Mouse (Mus musculus) limb, embryonic 12.5 days (tissue): ENCODE measurements around the gene Plcb4. TPM values are rescaled to one million over a fixed set of nuclear protein-coding genes. Genes with fewer than 3 reads are reported as not detected.

Experiments used
- ATAC-seq: fragments of 200-750 bp; cut with Nextera tagmentation; 2 replicates; pipeline ENCODE4 v1.8.0; 2017; ENCODE audit warnings: low read depth, moderate TSS enrichment; ENCODE audit not compliant: insufficient number of reproducible peaks, insufficient read depth, low FRiP score, low TSS enrichment
- H3K27ac ChIP-seq: fragments of 300-500 bp; sonication (generic); 2 replicates; pipeline ENCODE4 v1.5.1; 2016; ENCODE audit warnings: mild to moderate bottlenecking, moderate library complexity
- H3K27me3 ChIP-seq: fragments of 300-500 bp; sonication (generic); 2 replicates; pipeline ENCODE4 v1.6.1; 2016; ENCODE audit warnings: mild to moderate bottlenecking, moderate library complexity
- H3K36me3 ChIP-seq: fragments of 300-500 bp; sonication (generic); 2 replicates; pipeline ENCODE4 v1.6.1; 2016; ENCODE audit warnings: mild to moderate bottlenecking, moderate library complexity
- H3K4me1 ChIP-seq: fragments of 300-500 bp; sonication (generic); replicated peaks from 2 replicates; pipeline ENCODE4 v1.6.1; 2016
- H3K4me2 ChIP-seq: fragments of 300-500 bp; sonication (generic); 2 replicates; pipeline ENCODE4 v1.6.1; 2016; ENCODE audit warnings: mild to moderate bottlenecking, moderate library complexity
- H3K4me3 ChIP-seq: fragments of 300-500 bp; sonication (generic); replicated peaks from 2 replicates; pipeline ENCODE4 v1.5.1; 2016; ENCODE audit warnings: mild to moderate bottlenecking
- H3K9ac ChIP-seq: fragments of 300-500 bp; sonication (generic); replicated peaks from 2 replicates; pipeline ENCODE4 v1.6.1; 2016; ENCODE audit warnings: mild to moderate bottlenecking, moderate library complexity
- H3K9me3 ChIP-seq: fragments of 300-500 bp; sonication (generic); 2 replicates; pipeline ENCODE4 v1.6.1; 2016; ENCODE audit warnings: mild to moderate bottlenecking, moderate library complexity
- WGBS: fragments of 180-500 bp; shearing (Covaris S2); methylation state at CpG from one replicate; pipeline ENCODE4 v1.1.7; 2016; 5-methylcytosine and 5-hydroxymethylcytosine counted together
- polyA plus RNA-seq: library from polyadenylated mRNA; unstranded; fragments of >200 nt; fragmentation: Nextera tagmentation; extraction: Ambion mirVana; gene quantifications from 2 replicates; pipeline ENCODE4 v1.2.1, GENCODE M21; 2016

The Plcb4 gene
- polyA plus RNA-seq, 1 experiment from 2014 or later, result 19.7 TPM

DNA sequence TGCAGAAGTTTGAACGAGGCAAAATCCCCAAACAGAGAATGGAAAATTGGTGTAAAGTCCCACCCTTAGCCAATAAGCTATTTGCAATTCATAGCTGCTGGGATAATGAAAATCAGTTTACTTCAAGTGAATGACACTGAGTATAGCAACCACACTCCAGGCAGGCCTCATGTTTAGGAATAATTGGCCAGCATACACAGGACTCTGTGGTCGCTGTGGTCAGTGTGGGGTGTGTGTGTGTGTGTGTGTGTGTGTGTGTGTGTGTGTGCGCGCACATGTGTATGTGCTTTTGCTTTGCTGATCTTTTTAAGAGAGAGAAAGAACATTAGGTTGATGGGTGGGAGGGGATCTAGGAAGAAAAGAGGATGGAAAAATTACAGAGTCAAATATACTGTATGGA lies 134.1 kb downstream of the Plcb4 start:
- Histone ChIP-seq H3K4me2 (no peak overlapping the region), H3K9ac (no peak overlapping the region), H3K27ac (no peak overlapping the region), H3K36me3 (no peaks in the 10 kb centered on the region), H3K4me3 (no peak overlapping the region), H3K9me3 (no peaks in the 10 kb centered on the region), H3K27me3 (no peaks in the 10 kb centered on the region), H3K4me1 (peaks cover 3% of the 10 kb centered on the region)
- no peak for ATAC-seq
- 84% methylated on average over 4 of the region's 4 CpGs for WGBS

DNA sequence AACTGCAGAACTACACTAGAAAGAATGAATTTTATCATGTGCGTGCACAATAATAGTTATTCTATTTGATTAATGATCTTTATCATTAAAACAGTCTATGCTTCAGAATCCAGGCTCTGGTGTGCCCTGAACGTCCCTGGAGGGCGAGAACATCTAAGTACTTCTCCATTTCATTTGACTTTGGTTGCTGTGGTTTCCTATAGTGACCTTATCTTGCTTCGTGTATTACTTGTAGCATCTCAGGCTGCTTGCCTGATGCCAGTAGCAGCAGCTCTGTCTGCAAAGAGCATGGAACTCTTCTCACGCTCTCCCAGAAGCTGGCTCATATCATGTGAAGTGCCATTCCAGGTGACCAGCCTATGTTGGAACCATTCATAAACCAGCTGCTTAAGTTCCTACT lies 137.9 kb downstream of the Plcb4 start:
- ATAC-seq, result no peak
- Histone ChIP-seq H3K9ac (no peak overlapping the region), H3K4me3 (no peak overlapping the region), H3K9me3 (no peaks in the 10 kb centered on the region), H3K36me3 (no peaks in the 10 kb centered on the region), H3K4me1 (peaks cover 10% of the 10 kb centered on the region), H3K27ac (no peak overlapping the region), H3K27me3 (no peaks in the 10 kb centered on the region), H3K4me2 (no peak overlapping the region)
- 87% methylated on average over 5 of the region's 5 CpGs for WGBS

DNA sequence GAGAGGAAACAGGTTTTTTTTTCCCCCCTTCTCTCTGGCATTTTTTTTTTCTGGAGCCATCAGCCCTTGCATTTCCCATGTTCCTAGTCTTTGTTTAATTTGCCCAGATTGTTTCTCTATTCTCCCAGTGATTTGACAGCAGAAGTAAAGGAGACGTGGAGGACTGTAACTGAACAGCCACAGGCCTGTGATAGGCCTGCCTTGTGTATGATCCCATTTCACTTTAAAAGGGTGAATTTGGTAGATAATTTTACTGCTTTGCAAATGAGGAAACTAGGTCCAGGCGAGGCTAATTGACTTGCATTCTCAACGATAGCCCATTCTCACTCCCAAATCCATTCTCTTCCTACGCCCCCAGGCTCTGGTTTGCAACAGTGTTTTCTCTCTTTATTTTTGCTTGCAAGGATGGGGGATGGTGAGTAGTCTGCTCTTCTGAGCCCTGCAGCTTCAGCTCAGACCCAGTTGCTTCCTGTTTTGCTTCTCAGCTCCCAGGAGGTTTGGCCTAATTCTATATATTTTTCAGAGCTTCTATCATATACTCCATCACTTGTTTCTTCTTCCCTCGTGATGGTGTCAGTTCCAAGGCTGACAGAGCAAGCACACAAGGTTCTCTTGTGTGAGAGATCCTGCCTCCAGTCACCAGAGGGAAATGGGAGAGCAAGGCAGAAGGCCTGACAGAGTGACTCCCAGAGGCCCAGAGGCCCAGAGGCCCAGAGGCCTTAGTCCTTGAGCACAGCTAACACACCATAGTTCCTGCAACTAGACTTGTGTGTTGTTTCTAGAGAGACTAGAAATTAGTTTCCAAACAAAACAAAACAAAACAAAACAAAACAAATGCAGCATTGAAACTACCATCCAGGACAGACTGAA lies 139.1 kb downstream of the Plcb4 start:
- H3K4me2 ChIP-seq, result no peak overlapping the region
- WGBS, result 23% methylated on average over 5 of the region's 5 CpGs
- H3K9me3 ChIP-seq, result no peaks in the 10 kb centered on the region
- peak overlapping the region; percentile 54; the same call in 1 of the 2 replicates for H3K27ac ChIP-seq
- H3K36me3 ChIP-seq, result no peaks in the 10 kb centered on the region
- peaks cover 10% of the 10 kb centered on the region for H3K4me1 ChIP-seq
- H3K4me3 ChIP-seq, result no peak overlapping the region
- no peaks in the 10 kb centered on the region for H3K27me3 ChIP-seq
- H3K9ac ChIP-seq, result no peak overlapping the region
- ATAC-seq, result no peak

DNA sequence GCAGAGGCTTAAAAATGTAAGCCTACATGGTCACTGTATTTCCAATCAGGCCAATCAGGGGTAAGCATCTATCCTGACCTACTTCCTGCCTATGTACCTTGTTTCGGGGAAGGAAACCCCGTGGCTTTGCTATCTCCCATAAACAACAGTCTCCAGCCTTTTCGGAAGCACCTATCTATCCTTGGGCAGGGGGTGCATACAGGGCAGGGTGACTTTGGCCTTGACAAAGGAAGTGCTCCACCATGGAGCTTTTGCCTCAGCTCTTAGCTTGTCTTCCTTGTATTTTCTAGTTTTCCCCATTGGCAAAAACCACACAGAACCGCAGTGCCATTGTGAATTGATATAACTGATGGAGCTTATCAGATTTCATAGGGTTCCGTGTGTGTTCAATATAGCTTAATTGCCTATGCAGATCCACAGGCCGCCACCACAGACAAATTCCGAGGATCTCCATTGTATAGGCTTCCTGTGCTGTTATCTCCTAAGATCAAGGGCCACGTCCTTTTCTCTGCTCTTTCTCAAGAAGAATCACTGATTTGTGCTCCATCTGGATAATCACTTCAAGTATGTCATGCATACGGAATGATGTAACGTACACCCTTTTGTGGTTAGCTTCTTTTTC lies 140.4 kb downstream of the Plcb4 start:
- no peaks in the 10 kb centered on the region for H3K36me3 ChIP-seq
- no peak overlapping the region for H3K27ac ChIP-seq
- no peaks in the 10 kb centered on the region for H3K9me3 ChIP-seq
- WGBS, result 83% methylated on average over 10 of the region's 10 CpGs
- no peak overlapping the region for H3K4me3 ChIP-seq
- H3K27me3 ChIP-seq, result no peaks in the 10 kb centered on the region
- H3K4me1 ChIP-seq, result peaks cover 10% of the 10 kb centered on the region
- ATAC-seq, result no peak
- no peak overlapping the region for H3K9ac ChIP-seq
- H3K4me2 ChIP-seq, result no peak overlapping the region

DNA sequence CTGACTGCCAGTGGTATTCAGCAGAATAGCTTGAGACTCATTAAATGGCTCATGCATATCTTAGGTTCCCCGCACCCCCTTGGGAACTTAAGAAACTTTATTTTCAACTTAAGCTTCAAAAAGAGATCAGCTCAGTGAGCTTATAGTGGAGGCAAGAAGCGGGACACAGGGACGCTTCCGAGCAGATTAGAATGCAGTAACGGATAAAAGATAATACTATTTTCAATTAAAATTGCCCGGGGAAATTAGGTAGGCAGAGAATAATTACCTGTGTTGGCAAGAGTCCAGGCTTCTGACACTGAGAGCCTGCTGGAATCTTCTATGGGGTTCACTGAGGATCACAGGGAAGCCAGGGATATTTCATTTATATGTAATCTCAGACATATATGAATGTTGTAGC lies 141.6 kb downstream of the Plcb4 start:
- Histone ChIP-seq H3K27me3 (no peaks in the 10 kb centered on the region), H3K9me3 (no peaks in the 10 kb centered on the region), H3K36me3 (no peaks in the 10 kb centered on the region), H3K4me2 (no peak overlapping the region), H3K4me3 (no peak overlapping the region), H3K27ac (no peak overlapping the region), H3K9ac (no peak overlapping the region), H3K4me1 (peaks cover 10% of the 10 kb centered on the region)
- whole genome bisulfite sequencing, result 86% methylated on average over 6 of the region's 6 CpGs
- ATAC-seq, result no peak

DNA sequence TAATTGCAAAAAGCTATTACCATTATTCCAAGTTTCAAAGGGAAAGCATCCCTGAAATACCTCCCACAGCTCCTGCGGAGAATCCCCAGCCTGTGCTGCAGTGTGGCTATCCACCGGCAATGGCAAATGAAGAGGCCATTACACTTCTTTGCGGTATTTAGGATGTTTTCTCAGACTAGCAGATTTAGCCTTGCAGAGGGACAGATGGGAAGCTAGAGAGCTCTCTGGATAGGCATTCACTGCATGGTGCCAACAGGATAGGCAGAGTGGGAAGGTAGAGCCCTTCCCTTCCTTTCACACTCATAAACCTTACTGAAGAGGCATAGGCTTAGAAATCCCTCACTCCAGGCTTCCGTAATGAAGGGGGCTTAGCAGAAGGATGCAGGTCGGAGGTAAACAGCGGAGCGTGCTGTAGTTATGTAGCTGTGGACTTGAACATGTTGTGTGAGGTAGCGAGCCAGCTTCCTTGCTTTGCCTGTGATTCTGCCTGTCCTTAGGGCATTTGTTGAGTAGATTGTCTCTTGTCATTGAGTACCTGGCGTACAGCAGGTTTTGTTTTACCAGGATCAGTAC lies 144.2 kb downstream of the Plcb4 start:
- Histone ChIP-seq H3K4me1 (peaks cover 6% of the 10 kb centered on the region), H3K4me2 (no peak overlapping the region), H3K27me3 (no peaks in the 10 kb centered on the region), H3K4me3 (no peak overlapping the region), H3K36me3 (no peaks in the 10 kb centered on the region), H3K27ac (no peak overlapping the region), H3K9me3 (no peaks in the 10 kb centered on the region), H3K9ac (no peak overlapping the region)
- ATAC-seq, result no peak
- 72% methylated on average over 9 of the region's 9 CpGs for whole genome bisulfite sequencing

DNA sequence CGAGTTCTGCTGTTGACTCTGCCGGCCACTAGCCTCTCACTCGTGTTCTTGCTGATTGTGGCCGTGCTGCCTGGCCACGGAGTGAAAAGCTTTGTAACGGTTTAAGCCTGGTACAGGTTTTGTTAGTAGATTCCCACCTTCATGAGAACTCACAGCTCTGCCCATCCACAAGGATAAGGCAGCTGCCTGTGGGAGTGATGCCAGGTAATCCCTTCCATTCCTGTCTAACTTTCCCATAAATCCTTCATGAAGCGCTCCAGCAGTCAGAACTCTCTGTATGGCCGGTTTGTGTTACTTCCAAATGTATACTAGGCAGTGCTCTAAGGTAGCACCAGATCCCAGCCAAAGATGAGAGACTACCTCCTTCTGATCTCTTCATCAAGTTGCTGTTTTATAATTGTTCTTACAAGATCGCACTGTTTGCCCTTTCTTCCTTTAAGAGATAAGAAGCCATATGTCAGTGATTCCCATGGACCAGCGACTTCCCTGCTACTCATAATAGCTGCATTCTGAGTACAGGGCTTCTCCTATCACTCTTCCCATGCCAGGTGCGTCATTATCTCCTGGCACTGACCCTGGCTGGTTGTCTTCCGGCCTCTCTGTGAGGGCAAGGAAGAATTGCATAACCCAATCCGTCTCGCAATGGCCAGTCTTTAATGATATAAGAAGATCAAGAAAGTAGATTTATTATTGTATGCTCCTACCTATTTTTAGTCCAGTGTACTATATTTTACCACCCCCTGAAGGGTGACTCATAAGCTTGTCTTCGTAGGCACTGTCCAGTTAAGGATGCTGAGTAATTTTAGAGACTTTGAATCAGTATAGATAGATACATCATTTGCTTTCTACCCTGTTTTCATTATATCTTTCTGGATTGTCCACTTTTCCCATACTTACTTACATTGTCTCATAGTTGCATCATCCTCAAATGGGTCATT lies 147.2 kb downstream of the Plcb4 start:
- no peak overlapping the region for H3K4me3 ChIP-seq
- H3K27ac ChIP-seq, result no peak overlapping the region
- ATAC-seq, result no peak
- no peaks in the 10 kb centered on the region for H3K36me3 ChIP-seq
- no peaks in the 10 kb centered on the region for H3K9me3 ChIP-seq
- H3K4me2 ChIP-seq, result no peak overlapping the region
- WGBS, result 84% methylated on average over 15 of the region's 15 CpGs
- peaks cover 5% of the 10 kb centered on the region; the same call in 1 of the 2 replicates for H3K4me1 ChIP-seq
- H3K9ac ChIP-seq, result no peak overlapping the region
- no peaks in the 10 kb centered on the region for H3K27me3 ChIP-seq

DNA sequence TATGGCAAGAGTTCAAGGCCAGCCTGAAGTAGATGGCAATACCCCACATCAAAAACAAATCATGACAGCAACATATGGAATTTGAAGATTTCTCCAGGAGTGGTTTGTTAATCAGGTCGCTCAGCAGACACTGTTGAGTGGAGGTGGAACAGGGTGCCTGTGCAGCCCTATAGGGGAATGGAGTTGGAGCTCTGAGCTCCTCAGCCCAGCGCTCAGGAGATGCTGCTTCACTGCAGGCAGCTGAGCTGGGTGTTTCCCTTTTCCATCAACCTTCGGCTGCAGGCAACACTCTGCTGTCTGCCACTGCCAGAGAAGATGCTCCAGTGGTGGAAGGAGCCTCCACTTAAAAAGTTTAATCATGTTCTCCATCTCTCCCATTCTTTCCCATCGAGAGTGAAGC lies 149.5 kb downstream of the Plcb4 start:
- H3K4me2 ChIP-seq, result no peak overlapping the region
- H3K27ac ChIP-seq, result no peak overlapping the region
- peaks cover 5% of the 10 kb centered on the region; the same call in 1 of the 2 replicates for H3K4me1 ChIP-seq
- H3K9ac ChIP-seq, result no peak overlapping the region
- no peaks in the 10 kb centered on the region for H3K9me3 ChIP-seq
- no peak for ATAC-seq
- no peaks in the 10 kb centered on the region for H3K27me3 ChIP-seq
- H3K36me3 ChIP-seq, result no peaks in the 10 kb centered on the region
- no peak overlapping the region for H3K4me3 ChIP-seq
- WGBS, result 81% methylated on average over 4 of the region's 4 CpGs

DNA sequence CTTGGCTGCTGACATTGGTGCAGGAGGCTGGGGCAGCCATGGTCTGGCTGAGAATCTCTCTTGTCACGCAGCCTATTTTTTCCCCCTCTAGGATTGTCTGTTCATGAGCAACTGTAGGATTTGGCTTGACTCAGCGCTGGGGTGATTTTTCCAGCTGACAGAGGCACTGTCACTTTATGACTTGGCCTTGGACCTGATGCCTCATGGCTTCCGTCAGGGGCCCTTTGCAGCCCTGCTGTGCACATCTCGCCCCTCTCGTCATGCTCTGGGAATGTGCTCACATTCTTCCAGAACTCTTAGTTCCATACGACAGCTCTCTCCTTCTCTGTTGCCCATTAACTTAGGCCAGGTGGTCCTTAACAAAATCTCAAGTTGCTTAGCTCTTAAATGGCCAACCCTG lies 152.0 kb downstream of the Plcb4 start:
- H3K9me3 ChIP-seq, result peaks cover 4% of the 10 kb centered on the region; the same call in 1 of the 2 replicates
- no peak overlapping the region for H3K27ac ChIP-seq
- no peak for ATAC-seq
- no peak overlapping the region for H3K9ac ChIP-seq
- no peaks in the 10 kb centered on the region for H3K36me3 ChIP-seq
- H3K27me3 ChIP-seq, result no peaks in the 10 kb centered on the region
- 52% methylated on average over 6 of the region's 6 CpGs for WGBS
- no peak overlapping the region for H3K4me3 ChIP-seq
- peaks cover 5% of the 10 kb centered on the region; the same call in 1 of the 2 replicates for H3K4me1 ChIP-seq
- H3K4me2 ChIP-seq, result no peak overlapping the region

DNA sequence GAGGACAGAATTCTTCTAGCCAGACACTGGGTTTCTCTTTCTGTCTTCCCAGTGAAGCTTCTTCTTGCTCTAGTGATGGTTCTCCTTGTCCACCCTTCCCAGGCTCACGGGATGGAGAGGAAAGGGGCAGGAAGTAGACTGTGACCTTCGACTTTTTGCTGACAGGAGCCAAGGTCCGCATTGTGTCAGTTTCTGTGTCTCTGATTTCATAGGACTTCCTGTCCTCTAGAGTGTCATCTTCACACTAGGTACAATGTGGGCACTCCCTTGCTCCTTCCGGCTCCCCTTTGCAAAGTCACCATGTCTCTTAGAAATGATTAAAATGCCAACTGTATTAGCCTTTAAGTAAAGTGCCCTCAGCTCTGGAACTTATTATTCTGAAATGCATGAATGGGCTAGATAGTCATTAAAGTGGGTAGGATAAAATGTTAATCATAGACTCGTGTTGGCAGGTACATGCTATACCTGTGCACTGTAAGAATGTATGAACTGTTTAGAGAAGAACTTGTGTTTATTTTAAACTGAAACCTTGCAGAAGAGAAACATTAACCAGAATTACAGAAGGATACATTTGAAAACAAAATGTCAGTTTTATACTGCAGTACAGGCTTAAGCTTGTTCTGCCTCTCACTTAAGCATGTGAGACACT lies 152.8 kb downstream of the Plcb4 start:
- H3K36me3 ChIP-seq, result no peaks in the 10 kb centered on the region
- H3K9ac ChIP-seq, result no peak overlapping the region
- ATAC-seq, result no peak
- H3K4me1 ChIP-seq, result peaks cover 5% of the 10 kb centered on the region; the same call in 1 of the 2 replicates
- H3K4me3 ChIP-seq, result no peak overlapping the region
- no peak overlapping the region for H3K27ac ChIP-seq
- H3K27me3 ChIP-seq, result no peaks in the 10 kb centered on the region
- H3K9me3 ChIP-seq, result peaks cover 4% of the 10 kb centered on the region; the same call in 1 of the 2 replicates
- no peak overlapping the region for H3K4me2 ChIP-seq
- 71% methylated on average over 5 of the region's 5 CpGs for WGBS
